Mouse (Mus musculus): ENCODE results near the gene Plch2.

The Plch2 gene

DNA sequence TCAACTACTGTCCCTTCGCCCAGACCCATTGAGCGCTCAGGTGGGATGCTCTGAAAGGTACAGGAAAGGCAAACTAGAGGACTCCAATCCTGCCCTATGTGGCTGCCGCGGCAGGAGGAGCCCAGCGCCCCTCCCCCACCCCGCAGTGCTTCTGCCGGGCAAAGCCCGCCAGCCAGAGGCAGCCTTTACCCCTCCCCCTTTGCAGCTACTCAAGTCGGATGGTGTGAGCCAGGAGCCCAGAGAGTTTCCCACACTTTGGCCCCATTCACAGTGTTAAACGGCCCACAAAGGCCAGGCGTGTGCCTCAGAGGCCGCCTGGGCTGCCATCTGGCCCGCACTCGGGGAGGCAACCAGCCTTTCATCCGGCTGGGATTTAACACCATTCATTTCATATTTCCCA is 98.4 kb downstream of the Plch2 start:
- no peak for DNase-seq (ENCODE audit: low read depth)

DNA sequence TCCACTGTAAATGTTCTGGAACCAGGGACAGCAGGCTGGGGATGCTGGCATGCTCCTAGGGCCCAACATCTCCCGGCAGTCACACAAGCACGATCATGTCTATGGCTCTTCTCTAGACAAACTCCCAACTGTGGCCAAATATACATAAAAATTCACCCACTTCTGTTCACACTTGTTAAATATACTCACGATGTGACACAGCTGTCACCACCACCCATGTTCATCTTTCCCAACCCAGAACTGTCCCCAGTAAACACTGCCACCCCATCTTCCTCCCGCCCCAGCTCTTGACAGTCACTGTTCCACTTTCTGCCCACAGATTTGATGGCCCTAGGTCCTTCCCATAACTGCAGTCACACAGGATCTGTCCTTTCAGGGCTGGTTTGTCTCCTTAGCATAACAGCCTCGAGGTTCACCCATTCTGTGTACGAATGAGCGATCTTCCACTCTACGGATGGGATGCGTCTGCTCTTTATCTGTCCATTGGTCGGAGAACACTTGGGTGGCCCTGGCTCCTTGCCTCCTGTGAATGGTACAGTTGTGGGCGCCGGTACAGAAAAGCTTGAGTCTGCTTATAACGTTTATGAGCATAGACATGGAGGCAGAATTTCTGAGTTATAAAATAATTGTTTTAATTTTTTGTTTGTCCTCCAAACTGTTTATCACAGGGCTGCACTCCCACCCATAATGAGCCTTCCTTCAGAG is 99.1 kb downstream of the Plch2 start:
- DNase-seq (ENCODE audit: low read depth): no peak

DNA sequence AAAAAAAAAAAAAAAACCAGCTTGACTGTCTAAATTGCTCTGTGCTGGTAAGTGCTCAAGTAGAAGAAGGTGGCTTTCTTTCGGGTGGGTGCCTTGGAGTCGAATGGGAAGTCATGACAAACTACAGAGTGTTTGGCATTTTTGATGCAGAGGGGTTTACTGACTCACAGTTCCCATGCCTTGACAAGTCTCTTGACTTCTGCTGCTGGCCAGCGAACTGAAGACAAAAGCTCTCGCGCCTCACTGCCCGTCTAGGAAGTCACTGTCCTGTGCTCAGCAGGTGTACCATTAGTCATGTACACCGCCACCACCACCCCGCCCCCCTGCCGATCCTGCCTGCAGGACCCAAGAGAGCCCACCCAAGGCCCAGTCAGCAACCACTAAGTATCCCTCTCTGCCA is 100.0 kb downstream of the Plch2 start:
- no peak for DNase-seq (ENCODE audit: low read depth)

DNA sequence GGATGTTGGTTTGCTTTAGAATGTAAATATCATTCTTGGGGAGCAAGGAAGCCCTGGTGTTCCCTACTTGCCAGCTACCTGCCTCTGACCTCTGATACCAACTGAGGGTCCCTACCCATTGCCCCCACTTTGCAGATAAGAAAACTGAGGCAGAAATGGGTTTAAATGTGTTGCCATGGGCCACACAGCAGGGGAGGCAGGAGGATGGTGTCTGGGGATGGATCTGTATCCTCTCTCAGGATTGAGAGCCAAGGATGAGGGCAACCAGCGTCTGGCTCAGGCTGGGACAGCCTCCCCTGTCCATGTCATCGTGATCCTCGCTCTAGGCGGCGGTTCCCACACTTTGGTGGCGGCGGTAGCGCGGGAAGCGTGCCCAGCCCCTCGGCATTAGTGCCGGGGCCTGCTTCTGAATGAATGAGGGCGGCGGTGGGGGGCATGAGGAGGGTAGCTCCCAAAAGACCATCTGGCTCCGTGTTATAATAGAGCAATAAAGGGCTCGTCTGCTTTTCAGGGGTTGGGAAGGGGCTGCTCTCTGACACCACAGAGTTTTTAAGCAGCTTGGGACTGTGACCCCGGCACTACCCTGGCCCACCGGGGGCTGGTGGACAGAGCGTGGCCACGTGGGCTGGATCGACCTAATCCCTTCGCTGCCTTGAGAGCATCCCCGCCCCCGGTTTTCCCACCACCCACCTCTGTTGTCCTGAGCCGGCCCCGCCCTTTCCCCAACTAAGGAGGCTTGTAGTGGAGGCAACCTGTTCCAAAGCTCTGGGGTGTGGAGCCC is 103.9 kb downstream of the Plch2 start:
- DNase-seq (ENCODE audit: low read depth): no peak

DNA sequence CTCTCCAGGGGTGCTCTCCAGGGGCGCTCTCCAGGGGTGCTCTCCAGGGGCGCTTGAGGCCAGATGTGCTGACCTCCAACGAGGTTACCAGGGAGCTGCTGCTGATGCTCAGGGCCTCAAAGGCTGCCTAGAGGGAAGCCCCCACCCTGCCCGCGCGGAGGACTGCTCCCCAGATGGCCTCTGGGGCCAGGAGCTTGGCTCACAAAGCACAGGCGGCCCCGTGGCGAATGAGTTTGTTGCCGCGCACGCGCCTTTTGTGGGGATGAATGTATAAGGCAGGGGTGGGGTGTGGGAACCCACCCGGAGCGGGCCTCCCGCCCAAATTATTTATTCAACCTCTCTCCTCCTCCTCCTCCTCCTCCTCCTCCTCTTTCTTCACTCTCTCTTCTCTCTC is 107.0 kb downstream of the Plch2 start:
- DNase-seq (ENCODE audit: low read depth): no peak

DNA sequence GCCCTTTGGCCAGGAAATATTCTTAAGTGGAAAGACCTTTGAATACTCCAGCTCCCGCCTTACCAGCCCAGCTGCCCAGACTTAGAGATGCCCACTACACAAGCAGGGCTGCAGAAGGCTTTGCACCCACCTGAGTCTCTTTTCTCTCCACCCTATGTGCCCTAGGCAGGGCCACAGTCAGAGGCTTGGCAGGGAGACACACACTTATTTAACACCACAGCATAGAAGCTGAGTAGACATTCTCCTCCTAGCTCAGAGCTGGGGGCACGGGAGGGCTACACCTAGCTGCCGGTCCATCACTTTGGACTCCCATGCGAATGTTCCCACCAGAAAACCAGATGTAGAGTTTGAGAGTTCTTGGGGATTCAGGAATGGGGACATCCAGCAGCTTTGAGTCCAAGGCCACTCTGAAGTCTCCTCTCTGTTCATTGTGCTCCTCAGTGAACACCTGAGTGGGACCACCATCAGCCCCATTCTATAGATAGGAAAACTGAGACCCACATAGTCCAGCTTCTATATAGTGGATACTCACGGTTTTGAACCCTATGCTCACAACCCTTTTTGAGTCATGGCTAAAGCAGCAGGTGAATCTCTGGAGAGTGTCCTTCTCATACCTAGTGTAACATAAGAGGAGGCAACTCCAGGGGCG is 107.5 kb downstream of the Plch2 start:
- DNase-seq (ENCODE audit: low read depth): no peak

DNA sequence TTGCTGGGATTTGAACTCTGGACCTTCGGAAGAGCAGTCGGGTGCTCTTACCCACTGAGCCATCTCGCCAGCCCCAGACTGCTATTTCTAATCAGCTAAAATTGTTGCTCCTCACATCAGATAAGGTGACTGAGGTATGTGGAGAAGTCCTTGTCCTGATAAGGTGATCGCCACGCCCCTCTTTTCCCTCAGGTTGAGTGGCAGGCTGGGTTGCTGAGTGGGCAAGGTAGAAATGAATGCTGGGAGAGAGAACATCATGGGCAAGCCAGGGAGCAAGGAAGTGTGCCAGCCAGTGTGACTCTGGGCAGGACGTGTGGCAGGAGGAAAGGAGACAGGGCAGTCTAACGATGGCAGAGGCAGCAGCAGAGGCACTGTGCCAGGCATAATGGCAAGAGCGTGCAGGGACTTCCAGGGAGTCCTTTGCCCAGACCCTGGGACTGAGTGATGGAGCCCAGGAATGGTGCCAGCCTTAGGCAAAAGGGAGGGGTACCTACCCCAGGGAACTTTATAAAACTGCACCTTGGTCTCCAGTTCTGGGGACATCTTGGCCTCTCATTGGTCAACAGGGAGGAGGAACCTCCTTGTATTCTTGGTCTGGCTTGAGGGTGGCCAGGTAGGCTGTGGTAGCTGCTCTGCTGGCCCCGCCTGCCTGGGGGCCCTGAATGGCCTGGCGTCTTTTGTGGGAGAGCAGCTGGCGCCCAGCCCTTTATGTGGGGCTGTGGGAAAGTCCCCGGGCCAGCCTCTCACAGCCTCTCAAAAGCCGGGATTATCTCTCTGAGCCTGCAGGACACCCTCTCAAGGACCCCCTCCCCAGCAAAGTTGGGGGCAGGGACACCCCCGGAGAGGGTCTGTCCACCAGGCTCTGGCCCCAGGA is 108.3 kb downstream of the Plch2 start:
- no peak for DNase-seq (ENCODE audit: low read depth)

DNA sequence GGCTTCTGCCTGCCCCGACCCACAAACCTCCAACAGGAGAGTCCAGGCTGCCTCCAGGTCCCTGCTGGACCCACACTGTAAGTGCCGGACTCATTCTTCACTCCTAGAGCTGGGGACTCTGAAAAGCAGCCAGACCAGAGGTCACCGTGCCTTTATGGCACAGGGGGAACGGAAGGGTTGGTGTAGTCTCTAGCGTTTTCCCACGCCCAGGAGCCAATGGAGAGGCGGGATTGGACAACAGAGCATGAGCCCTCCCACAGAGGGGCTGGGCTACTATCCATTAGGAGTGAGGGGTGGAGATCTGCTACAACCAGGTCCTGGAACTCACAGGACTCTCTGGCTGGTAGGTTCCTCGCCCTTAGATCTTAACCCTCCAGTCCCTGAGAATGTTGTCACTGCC is 110.3 kb downstream of the Plch2 start:
- no peak for DNase-seq (ENCODE audit: low read depth)

DNA sequence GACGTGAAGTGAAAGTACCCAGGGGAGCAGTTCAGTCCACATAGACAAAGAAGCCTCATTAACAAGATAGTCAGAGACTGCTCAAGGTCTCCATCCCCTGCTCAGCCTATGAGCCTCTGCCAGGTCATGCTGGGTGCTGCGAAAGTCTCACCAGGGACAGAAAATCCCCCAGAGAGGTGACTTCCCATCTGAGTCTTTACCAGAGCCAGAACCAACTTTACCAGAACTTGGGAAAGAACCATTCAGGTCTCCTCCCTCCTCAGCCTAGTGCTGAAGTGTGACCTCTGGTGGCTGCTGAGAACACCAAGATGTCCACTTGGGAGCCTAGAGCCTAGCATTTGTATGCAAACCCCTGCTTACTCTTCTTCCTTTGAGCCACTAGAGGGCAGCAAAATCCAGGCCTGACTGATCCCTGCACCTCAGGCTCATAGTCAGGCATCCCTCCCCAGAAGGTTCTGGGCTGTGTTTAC is 112.4 kb downstream of the Plch2 start:
- peak; percentile 89 for DNase-seq (ENCODE audit: low read depth)

DNA sequence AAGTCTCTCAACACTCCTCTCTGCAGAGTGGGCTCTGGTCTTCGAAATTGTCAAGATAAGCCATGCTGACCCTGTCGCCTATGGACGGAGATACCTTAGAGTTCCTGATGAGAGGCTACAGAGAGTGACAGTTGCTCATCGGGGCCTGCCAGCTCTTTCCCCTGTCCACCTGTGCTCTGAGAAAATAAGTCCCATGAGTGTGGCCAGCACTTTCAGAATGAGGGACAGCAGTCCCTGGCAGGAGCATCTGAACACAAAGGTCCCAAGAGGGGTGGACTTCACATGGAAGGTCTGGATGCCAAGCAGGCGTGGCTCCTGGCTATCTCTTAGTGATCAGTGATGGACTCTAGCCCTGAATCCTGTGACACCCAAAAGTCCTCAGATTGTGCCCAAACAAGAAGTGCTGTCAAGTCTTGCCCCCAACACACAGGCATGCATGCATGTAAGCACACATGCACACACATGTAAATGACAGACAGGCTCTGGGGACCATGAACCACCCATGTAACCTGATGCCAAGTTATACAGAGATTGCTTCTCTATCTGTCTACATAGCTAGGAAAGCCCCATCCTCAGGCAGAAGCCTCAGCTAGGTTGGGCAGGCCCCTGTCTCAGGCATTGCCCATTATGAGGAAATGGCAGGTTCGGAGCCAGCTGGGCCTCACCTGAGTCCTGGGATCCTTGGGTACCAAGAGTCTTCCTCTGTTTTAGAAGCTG is 113.1 kb downstream of the Plch2 start:
- no peak for DNase-seq (ENCODE audit: low read depth)

DNA sequence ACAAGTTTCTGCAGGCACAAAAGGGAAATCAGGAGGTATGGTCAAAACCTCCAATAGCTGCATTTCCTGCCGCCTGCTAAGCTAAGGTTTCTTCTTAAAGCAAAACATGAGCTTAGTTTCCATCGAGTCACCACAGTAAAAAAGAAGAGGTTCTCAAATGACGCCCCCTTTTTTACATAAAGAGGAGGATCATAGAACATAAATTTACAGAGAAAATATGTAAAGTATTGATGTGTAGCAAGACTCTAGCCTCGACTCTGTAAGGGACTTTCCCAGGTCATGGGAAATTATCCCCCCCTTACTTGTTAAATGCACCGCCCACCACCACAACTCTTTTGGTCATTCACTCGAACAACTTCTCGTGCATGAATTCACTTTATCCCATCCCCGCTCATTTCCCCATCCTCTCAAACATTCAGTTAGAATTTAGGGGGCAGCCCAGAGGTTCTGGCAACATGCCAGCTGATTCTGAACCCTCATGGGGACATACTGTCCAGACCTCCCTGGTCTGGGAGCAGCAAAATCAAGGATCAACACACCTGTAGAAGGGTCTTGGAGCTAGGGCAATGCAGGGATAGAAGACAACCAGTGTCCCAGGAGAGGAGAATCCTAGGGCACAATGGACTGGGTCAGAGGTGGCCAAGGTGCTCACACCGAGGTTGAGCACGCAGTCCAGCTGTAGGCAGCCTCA is 113.8 kb downstream of the Plch2 start:
- no peak for DNase-seq (ENCODE audit: low read depth)

DNA sequence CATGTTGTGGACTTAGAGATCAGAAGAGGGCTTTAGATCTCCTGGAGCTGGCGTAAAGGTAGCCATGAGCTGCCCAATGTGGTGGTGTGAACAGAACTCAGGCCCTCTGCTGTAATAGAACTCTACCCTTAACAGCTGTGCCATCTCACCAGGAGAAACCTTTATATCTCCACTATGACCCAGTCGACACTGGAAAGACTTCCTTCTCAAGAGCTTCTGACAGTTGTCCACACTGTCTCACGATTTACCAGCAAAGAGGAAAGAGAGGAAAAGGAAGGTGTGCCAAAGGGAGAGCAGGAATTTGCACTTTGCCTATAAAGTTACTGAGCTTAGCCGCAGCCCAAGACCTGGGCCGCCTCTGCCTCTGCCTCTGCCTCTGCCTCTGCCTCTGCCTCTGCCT is 114.8 kb downstream of the Plch2 start:
- DNase-seq (ENCODE audit: low read depth): no peak

DNA sequence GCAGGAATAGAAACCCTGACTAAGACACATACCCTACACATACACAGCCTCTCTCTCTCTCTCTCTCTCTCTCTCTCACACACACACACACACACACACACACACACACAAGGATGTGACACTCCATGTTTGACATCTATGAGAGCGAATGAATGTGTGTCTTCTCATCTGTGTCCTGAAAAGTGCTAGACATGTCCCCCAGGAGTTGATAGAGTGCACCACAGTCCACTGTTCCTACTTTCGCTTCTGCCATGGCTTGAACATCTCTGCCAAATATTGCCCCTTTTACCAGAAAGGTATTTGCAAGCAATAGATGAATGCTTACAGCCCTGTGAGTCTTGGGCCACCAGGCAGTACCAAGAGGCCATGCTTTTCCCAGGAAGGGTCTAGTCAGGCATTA is 116.4 kb downstream of the Plch2 start:
- DNase-seq (ENCODE audit: low read depth): no peak

DNA sequence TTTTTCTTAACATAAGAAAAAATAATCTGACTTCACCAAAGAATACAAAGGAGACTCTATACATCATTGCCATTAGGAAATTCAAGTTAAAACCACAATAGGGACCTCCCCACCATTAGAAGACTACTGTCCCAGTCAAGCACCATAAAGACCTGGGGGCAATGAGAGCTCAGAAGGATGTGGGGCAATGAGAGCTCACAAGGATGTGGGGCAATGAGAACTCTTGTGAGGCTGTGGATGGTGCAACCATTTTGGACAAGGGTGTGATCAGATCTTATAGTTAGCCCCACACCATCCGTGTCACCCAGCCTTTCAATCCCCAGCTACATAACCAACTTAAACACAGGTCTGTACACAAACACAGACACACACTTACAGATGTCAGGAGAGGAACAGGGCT is 118.8 kb downstream of the Plch2 start:
- DNase-seq (ENCODE audit: low read depth): no peak

DNA sequence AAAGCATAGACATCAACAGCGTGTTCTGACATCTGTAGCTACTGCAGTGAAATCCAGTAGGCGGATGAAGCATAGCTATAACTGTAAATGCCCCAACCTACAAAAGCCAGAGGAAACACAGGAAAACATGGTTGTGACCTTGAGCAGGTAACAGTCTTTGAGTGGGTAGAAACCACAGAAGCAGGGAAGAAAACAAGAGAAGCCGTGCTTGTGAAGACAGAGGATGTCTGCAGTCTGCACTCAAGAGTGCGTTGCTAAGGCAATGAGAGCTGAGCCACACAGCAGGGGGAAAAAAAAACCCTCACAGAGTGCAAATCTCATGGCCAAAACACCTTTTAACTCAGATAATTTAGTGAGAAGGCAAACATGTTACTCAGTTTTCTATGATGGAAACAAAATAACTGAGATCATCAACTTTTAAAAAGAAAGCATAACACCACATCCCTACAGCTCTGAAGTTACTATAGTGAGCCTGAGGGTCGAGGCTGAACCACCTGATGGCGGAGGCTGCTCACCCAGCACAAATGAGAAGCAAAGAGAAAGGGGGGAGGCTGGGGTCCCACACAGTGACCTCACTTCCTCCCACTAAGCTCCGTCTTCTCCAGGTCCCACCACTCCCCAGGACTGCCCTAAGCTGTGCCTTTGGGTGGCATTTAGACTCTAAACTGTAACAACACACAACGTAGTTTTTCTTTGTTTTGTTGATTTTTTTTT is 119.9 kb downstream of the Plch2 start:
- DNase-seq (ENCODE audit: low read depth): no peak

DNA sequence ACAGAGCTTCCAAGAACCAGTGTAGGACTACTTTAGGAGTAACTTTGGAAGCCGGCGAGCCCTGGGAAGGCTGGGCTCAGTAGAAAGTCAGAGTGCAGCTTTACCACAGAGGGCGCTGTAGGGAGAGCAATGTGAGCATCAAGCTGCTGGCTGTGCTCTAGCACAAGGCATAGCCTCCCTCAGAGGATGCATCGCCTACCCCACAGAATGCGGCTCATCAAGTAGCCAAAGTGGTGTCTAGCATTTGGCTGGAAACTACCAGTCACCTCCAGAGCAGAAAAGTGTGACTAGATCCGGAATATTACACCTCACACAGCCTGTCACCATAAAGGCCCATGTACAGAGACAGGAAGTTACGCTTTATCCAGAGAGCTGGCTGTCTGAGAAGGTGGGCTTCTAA is 120.8 kb downstream of the Plch2 start:
- DNase-seq (ENCODE audit: low read depth): no peak

DNA sequence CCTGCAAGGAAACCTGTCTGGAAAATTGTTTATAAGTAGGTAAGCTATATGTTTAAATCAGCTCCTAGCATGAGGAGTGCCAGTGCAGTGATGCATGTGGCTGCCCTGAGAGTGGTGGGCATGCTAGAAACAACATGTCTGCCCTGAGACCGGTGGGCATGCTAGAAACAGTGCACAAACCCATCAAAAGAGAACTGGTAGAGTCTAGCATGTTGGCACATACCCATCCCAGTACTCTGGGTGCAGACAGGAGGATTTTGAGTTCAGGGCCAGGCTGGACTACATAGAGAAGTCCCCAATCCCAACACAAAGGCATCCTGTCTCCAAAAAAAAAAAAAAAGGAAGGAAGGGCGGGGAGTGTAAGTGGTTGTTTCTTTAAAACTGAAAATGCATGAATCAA is 121.8 kb downstream of the Plch2 start:
- no peak for DNase-seq (ENCODE audit: low read depth)

DNA sequence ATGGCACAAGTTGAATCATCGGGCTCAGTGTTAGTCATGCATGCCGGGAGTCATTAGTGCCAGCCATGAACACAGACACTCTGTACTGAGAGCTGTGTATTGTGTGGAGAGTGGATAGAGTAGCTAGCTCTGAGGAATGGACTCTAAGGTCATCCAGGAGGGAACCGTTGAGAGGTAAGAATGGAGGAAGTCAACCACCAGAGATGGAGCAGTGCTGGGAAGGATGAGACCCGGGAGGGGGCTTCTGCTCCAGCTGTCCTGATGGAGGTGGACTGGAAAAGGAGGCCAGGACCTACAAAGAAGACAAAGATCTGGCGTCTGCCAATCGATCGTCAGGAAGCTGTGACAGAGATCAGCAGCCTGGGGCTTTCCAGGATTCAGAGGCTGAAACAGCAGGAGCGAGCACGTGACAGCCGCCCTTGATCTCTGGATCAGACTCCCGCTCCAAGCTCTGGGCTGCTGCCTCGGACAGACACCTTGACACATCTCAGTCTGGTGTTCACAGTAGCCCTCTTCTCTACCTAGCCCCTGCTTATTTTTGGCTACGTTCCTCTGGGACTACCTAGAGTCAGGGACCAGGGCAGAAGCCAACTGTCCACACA is 123.2 kb downstream of the Plch2 start:
- no peak for DNase-seq (ENCODE audit: low read depth)
